Mouse (Mus musculus) limb, embryonic 13.5 days (tissue): ENCODE measurements around the gene Ext2. TPM values are rescaled to one million over a fixed set of nuclear protein-coding genes. Genes with fewer than 3 reads are reported as not detected.
A peak's percentile ranks its signal among the peaks of the same experiment; 100 is the strongest.

Source experiments
- ATAC-seq: fragments of 200-750 bp; cut with Nextera tagmentation; 2 replicates; pipeline ENCODE4 v1.8.0; 2017; ENCODE audit warnings: low read depth, moderate number of reproducible peaks, moderate TSS enrichment; ENCODE audit not compliant: low FRiP score
- H3K27ac ChIP-seq: fragments of 300-500 bp; sonication (generic); 2 replicates; pipeline ENCODE4 v1.5.1; 2015; ENCODE audit warnings: inconsistent platforms, mild to moderate bottlenecking, moderate library complexity
- H3K27me3 ChIP-seq: fragments of 300-500 bp; sonication (generic); 2 replicates; pipeline ENCODE4 v1.6.1; 2015; ENCODE audit warnings: mild to moderate bottlenecking, inconsistent platforms
- H3K36me3 ChIP-seq: fragments of 300-500 bp; sonication (generic); 2 replicates; pipeline ENCODE4 v1.6.1; 2015; ENCODE audit warnings: inconsistent platforms, mild to moderate bottlenecking, moderate library complexity
- H3K4me1 ChIP-seq: fragments of 300-500 bp; sonication (generic); 2 replicates; pipeline ENCODE4 v1.6.1; 2015; ENCODE audit warnings: inconsistent platforms
- H3K4me2 ChIP-seq: fragments of 300-500 bp; sonication (generic); replicated peaks from 2 replicates; pipeline ENCODE4 v1.6.1; 2015; ENCODE audit warnings: inconsistent platforms, mild to moderate bottlenecking, moderate library complexity
- H3K4me3 ChIP-seq: fragments of 300-500 bp; sonication (generic); 2 replicates; pipeline ENCODE4 v1.5.1; 2015; ENCODE audit warnings: moderate library complexity, mild to moderate bottlenecking, inconsistent platforms
- H3K9ac ChIP-seq: fragments of 300-500 bp; sonication (generic); 2 replicates; pipeline ENCODE4 v1.6.1; 2015; ENCODE audit warnings: mild to moderate bottlenecking, inconsistent platforms
- H3K9me3 ChIP-seq: fragments of 300-500 bp; sonication (generic); 2 replicates; pipeline ENCODE4 v1.6.1; 2016; ENCODE audit warnings: inconsistent platforms
- WGBS: fragments of 180-500 bp; shearing (Covaris S2); methylation state at CpG from one replicate; pipeline ENCODE4 v1.1.7; 2015; 5-methylcytosine and 5-hydroxymethylcytosine counted together
- polyA plus RNA-seq: library from polyadenylated mRNA; unstranded; fragments of >200 nt; fragmentation: Nextera tagmentation; extraction: Ambion mirVana; gene quantifications from 2 replicates; pipeline ENCODE4 v1.2.1, GENCODE M21; 2015

The Ext2 gene
- polyA plus RNA-seq, 1 experiment from 2014 or later = 104 TPM

DNA sequence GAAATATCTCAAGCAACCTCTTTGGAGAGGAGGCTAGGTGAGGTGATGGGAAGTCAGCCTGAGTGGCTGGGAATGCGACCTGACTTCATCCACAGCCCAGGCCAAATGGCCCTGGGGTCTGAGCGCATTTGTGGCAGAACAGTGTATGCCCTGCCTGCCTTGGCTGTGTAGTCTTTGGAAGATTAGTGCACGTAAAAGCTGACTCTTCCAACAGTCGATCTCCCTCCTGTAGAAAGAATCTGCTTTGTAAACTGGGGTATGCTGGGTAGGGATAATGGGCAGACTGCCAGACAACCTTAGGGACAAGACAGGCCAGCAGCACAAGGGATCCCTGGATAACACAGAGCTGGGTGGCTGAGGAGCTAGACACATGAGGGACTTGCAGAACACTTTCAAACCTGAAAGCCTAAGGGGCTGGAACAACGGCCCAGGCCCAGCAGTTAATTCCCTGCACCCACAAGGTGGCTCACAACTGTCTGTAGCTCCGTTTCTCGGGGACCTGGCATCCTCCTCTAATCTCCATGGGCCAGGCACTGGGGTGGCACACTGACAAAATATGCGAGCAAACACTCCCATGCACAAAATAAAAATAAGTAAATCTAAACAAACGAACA lies 38.3 kb downstream of the Ext2 start:
- H3K27ac ChIP-seq = no peak overlapping the region
- H3K36me3 ChIP-seq = peaks cover 26% of the 10 kb centered on the region
- H3K9me3 ChIP-seq = no peaks in the 10 kb centered on the region
- peaks cover 46% of the 10 kb centered on the region for H3K4me1 ChIP-seq
- no peak overlapping the region for H3K4me2 ChIP-seq
- no peak overlapping the region for H3K4me3 ChIP-seq
- no peak for ATAC-seq
- H3K9ac ChIP-seq = no peak overlapping the region
- 65% methylated on average over 9 of the region's 9 CpGs for WGBS
- peaks cover 24% of the 10 kb centered on the region for H3K27me3 ChIP-seq

DNA sequence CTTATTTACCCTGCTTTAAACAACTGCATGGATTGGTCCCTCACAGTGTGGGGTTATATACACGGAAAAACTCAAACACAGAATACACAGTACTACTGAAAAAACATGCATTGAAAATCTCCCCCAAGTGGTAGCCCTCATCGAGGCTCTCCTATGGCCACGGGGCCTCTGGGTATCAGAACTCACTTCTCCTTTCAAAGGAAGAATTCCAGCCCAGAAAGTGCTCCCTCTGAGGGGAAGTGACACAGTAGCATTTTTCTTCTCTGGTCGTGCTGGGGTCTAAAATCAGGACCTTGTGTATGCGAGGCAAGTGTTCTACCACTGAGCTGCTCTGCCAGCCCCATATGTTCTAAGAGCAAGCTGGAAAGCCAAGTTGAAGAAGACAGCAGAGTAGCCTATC lies 39.7 kb downstream of the Ext2 start:
- peaks cover 52% of the 10 kb centered on the region for H3K4me1 ChIP-seq
- ATAC-seq = peak; percentile 34; the same call in 1 of the 2 replicates
- peaks cover 24% of the 10 kb centered on the region for H3K27me3 ChIP-seq
- 0 out of 2 replicates have a peak overlapping the region, but pooled peaks have one; percentile 6 for H3K27ac ChIP-seq
- no peak overlapping the region for H3K4me2 ChIP-seq
- H3K4me3 ChIP-seq = no peak overlapping the region
- no peaks in the 10 kb centered on the region for H3K9me3 ChIP-seq
- WGBS = 49% methylated on average over 5 of the region's 5 CpGs
- no peak overlapping the region for H3K9ac ChIP-seq
- H3K36me3 ChIP-seq = peaks cover 14% of the 10 kb centered on the region

DNA sequence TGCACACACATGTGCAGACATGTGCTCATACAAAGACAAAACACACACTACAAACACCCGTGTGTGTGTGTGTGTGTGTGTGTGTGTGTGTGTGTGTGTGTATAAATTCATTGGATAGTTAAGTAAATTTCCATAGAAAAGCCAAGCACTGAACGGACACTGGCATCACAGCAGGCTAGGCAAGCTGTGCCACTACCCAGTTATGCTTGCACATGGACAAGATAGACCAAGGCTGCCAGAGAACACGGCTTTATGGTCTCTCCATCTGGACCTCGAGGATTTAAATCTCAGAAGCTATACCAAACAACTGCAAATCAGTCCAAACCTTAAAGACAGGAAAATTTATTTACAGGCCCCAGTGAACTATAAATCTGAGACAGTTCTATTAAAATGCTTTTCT lies 40.2 kb downstream of the Ext2 start:
- Histone ChIP-seq H3K4me3 (no peak overlapping the region), H3K27me3 (peaks cover 24% of the 10 kb centered on the region), H3K36me3 (peaks cover 9% of the 10 kb centered on the region), H3K9ac (no peak overlapping the region), H3K9me3 (no peaks in the 10 kb centered on the region), H3K4me2 (no peak overlapping the region), H3K27ac (no peak overlapping the region), H3K4me1 (peaks cover 53% of the 10 kb centered on the region)
- no peak for ATAC-seq
- WGBS = 59% methylated on average over 4 of the region's 4 CpGs

DNA sequence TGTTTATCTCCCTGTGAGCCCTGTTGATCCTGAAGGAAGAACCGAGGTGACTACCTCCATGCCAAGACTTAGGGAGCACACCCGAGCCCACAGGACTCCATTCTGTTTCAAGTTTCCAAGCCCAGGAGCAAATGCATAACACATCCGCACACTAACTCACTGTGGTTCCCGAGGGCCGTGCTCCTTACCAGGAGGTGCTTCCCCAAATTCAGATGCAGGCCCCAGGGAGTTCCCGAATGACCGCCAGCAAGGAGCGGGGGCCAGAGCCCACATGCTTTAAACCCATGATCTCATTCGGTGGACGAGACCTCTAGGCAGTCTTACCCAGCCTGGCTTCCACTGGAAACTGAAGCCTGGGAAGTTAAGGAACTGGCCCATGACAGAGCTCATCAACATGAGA lies 41.8 kb downstream of the Ext2 start:
- Histone ChIP-seq H3K36me3 (peaks cover 6% of the 10 kb centered on the region; the same call in 1 of the 2 replicates), H3K4me2 (no peak overlapping the region), H3K9me3 (no peaks in the 10 kb centered on the region), H3K4me3 (no peak overlapping the region), H3K9ac (no peak overlapping the region), H3K4me1 (peaks cover 63% of the 10 kb centered on the region), H3K27me3 (peaks cover 34% of the 10 kb centered on the region), H3K27ac (no peak overlapping the region)
- WGBS = 50% methylated on average over 10 of the region's 10 CpGs
- ATAC-seq = no peak

DNA sequence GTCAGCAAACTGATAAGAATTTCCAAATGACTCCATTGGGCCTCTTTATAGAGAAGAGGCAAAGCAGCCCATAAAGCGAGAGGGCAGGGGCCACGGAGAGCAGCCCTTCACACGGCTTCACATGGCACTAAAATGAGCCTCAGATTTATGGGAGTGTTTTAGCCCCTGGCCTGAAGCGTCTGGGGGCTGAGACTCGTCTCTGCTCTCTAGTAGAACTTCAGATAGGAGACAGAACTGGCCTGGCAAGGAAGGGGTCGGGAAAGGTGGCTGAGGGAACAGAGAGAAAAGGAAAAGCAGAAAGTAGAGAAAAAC lies 42.5 kb downstream of the Ext2 start:
- ATAC-seq = no peak
- no peak overlapping the region for H3K9ac ChIP-seq
- no peak overlapping the region for H3K27ac ChIP-seq
- H3K36me3 ChIP-seq = peaks cover 6% of the 10 kb centered on the region; the same call in 1 of the 2 replicates
- H3K4me2 ChIP-seq = 0 out of 2 replicates have a peak overlapping the region, but pooled peaks have one; percentile 3
- H3K27me3 ChIP-seq = peaks cover 33% of the 10 kb centered on the region
- no peak overlapping the region for H3K4me3 ChIP-seq
- WGBS = 13% methylated on average over 6 of the region's 6 CpGs
- H3K9me3 ChIP-seq = no peaks in the 10 kb centered on the region
- H3K4me1 ChIP-seq = peaks cover 68% of the 10 kb centered on the region

DNA sequence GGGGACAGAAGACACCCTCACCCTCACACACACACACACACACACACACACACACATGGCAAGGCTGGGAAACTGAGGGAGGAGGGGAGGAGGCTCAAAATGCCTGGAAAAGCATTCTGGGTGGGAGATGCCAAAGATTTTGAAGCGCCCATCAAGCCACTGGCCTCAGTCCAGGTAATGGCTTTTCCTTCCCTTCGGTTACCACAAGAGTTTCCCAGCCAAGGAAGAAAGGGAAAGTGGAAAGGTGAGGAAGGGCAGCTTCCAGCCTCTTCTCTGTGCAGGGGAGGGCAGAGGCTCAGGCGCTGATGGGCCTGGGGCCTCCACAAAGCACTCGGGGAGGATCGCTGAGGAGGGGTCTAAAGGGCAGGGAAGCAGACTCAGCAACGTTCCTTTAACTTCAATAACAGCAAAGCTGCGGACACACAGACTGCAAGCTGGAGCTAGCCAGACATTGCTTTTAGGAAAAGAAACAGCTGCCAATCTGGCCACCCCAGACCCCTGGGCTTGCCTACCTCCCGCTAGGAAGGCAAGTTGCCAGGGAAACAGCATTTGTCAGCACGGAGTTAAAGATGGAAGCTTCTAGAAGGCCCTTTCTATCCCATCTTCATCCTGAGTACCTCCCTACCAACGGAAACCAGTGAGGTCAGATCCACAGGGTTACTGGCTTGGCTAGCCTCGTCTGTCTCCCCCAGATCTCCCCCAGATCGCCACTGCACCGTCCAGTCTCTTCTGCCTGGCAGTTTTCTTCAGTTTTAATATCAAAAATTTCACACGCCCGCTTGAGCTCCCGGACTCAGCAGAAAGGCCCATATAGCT lies 43.1 kb downstream of the Ext2 start:
- H3K9ac ChIP-seq = peak overlapping the region; percentile 14; the same call in 1 of the 2 replicates
- no peak overlapping the region for H3K27ac ChIP-seq
- H3K27me3 ChIP-seq = peaks cover 33% of the 10 kb centered on the region
- WGBS = 21% methylated on average over 16 of the region's 16 CpGs
- peaks cover 74% of the 10 kb centered on the region for H3K4me1 ChIP-seq
- no peak for ATAC-seq
- 0 out of 2 replicates have a peak overlapping the region, but pooled peaks have one; percentile 3 for H3K4me2 ChIP-seq
- H3K36me3 ChIP-seq = 0 out of 2 replicates have a peak, but pooled peaks cover 6% of the 10 kb centered on the region
- no peak overlapping the region for H3K4me3 ChIP-seq
- no peaks in the 10 kb centered on the region for H3K9me3 ChIP-seq

DNA sequence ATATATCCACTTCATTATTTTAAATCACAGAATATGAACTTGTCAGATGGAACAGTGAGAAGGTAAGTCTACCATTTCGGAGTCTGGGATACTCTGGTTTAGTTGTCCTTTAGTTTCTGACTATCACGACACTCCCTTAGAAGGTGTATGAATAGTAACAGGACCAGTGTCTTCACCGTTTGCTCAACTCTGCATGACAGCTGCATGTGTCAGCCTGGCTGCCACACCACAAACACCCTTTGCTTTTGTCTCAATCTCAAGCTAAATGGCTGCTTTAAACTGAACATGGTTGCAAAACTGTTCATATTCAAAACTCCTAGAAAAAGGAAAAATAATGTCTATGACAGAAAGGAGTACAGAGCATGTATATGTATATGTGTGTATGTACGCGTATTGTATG lies 43.8 kb downstream of the Ext2 start:
- 86% methylated on average over 5 of the region's 5 CpGs for WGBS

DNA sequence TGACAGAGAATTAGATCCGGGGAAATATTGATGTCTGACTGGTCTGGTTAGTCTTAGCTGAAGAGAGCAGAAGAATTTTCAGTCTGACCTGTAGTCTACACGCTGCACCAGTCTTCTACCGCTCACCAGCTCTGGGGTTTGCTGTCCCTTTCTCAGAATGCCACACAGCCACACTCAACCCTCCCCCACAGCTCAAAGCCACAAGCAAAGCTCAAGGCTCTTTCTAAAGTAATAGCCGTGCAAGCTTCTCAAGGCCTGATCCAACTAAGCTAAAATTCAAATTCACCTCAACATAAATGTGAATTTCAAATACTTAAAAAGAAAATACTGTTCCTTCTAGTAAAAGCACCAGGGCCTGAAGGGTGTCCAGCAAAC lies 45.3 kb downstream of the Ext2 start:
- Histone ChIP-seq H3K9ac (no peak overlapping the region), H3K4me3 (no peak overlapping the region), H3K27ac (no peak overlapping the region), H3K36me3 (no peaks in the 10 kb centered on the region), H3K4me2 (no peak overlapping the region), H3K4me1 (peaks cover 88% of the 10 kb centered on the region), H3K27me3 (peaks cover 37% of the 10 kb centered on the region), H3K9me3 (no peaks in the 10 kb centered on the region)
- WGBS = 77% methylated on average over 4 of the region's 4 CpGs
- no peak for ATAC-seq

More for the DNA sequence above, 43.8 kb downstream of the Ext2 start:
- no peak overlapping the region for H3K4me2 ChIP-seq
- H3K27me3 ChIP-seq = peaks cover 34% of the 10 kb centered on the region
- no peak for ATAC-seq
- H3K4me1 ChIP-seq = peaks cover 81% of the 10 kb centered on the region
- H3K4me3 ChIP-seq = no peak overlapping the region
- H3K36me3 ChIP-seq = no peaks in the 10 kb centered on the region
- no peak overlapping the region for H3K27ac ChIP-seq
- H3K9me3 ChIP-seq = no peaks in the 10 kb centered on the region
- H3K9ac ChIP-seq = no peak overlapping the region

DNA sequence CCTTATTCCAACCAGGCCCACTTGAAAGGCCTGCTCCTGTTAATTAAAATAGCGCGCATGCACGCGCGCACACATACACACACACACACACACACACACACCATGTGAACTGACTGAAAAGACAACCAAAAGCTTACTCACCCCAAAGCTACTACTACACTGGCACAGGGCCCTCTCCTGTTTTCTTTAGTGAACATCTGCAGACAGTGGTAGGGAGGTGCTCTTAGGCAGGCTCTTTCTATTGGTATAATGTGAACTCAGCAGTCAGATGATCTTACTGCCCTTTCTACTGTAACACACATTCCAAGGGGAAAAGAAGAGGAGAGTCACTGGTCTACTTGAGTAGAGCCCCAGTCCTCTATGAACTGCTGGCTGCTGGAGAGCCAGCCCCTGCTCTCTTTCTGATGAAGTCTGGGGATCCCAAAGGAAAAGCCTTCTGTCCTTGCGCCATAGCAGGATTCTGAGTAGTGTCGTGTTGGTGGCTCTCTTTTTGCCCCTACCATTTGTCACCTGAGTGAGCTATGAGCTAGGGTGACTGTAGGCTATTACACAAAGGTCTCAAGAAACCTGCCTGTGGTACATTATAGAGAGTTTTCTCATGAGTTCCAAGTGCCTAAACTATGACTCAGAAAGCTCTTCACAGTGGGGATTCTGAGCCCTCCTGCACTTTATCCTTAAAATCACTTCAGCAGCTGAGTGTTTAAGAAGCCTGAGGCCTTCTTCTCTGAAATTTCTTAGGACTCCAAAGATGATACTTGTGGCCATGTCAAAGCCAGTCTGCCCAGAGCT lies 45.9 kb downstream of the Ext2 start:
- ATAC-seq = no peak
- Histone ChIP-seq H3K27me3 (peaks cover 33% of the 10 kb centered on the region), H3K36me3 (no peaks in the 10 kb centered on the region), H3K4me3 (no peak overlapping the region), H3K9ac (no peak overlapping the region), H3K4me1 (peaks cover 88% of the 10 kb centered on the region), H3K9me3 (no peaks in the 10 kb centered on the region), H3K27ac (no peak overlapping the region), H3K4me2 (no peak overlapping the region)
- 58% methylated on average over 7 of the region's 7 CpGs for WGBS

DNA sequence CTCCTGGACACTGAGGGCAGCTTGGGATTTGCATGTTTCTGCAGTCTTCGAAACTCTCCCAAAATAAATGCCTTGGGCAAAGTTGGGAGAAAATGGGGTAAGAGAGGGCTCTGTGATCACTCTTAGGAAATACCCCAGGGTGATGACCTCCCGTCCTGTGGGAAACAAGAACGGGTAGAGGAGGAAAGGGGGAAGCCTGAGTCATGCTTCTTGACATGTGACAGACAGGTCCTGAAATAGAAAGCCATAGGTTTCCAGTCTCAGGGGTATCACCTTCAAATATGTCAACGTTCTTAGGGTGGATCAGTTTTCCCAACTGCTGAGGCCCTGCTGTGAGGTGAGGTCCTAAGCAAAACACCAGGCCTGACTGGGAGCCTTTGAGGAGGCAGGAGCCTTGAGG lies 46.9 kb downstream of the Ext2 start:
- H3K27ac ChIP-seq = no peak overlapping the region
- 47% methylated on average over 4 of the region's 4 CpGs for WGBS
- no peaks in the 10 kb centered on the region for H3K36me3 ChIP-seq
- no peak overlapping the region; the same call in 1 of the 2 replicates for H3K9ac ChIP-seq
- no peak overlapping the region for H3K4me3 ChIP-seq
- no peak overlapping the region for H3K4me2 ChIP-seq
- peaks cover 89% of the 10 kb centered on the region for H3K4me1 ChIP-seq
- ATAC-seq = no peak
- H3K9me3 ChIP-seq = no peaks in the 10 kb centered on the region
- peaks cover 31% of the 10 kb centered on the region for H3K27me3 ChIP-seq

DNA sequence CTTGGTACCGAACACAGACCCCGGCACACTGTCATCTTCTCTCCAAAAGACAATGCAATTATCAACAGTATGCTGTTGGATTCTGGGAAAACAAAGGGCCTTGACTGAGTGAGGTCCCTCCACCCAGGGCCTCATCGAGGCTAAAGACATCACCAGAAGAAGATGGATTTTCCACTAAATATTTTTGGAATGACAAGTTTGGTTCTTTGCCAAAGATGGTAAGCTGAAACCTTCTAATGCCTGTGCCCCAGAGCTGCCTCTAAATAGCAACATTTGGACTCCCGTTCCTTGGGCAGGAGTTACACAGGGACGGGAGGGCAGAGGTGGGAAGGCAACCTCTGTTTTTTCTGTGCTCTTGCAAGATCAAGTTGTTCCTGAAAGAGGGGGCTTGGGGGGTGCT lies 47.4 kb downstream of the Ext2 start:
- Histone ChIP-seq H3K9ac (no peak overlapping the region; the same call in 1 of the 2 replicates), H3K4me2 (no peak overlapping the region), H3K27me3 (peaks cover 36% of the 10 kb centered on the region), H3K4me1 (peaks cover 89% of the 10 kb centered on the region), H3K27ac (no peak overlapping the region), H3K9me3 (no peaks in the 10 kb centered on the region), H3K4me3 (no peak overlapping the region), H3K36me3 (no peaks in the 10 kb centered on the region)
- no peak for ATAC-seq
- WGBS = 52% methylated on average over 5 of the region's 5 CpGs

DNA sequence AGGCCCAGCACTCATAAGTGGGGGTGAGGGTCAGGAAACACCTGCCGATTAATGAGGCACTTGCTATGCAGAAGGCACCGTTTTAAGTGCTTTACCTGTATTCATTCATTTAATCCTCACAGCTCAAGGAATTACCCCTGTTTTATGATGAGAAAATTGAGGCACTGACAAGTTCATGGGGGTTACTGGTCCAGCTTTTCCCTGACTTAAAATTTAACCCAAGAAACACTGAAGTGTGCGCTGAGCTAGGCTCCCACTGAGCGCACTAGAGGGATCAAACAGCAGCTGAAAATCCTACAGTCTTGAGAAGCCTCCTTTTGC lies 49.6 kb downstream of the Ext2 start:
- no peaks in the 10 kb centered on the region for H3K9me3 ChIP-seq
- ATAC-seq = no peak
- H3K36me3 ChIP-seq = peaks cover 9% of the 10 kb centered on the region
- H3K4me2 ChIP-seq = peak overlapping the region; percentile 35
- H3K27ac ChIP-seq = peak overlapping the region; percentile 79; the same call in 1 of the 2 replicates
- H3K4me3 ChIP-seq = no peak overlapping the region
- no peak overlapping the region for H3K9ac ChIP-seq
- H3K4me1 ChIP-seq = peaks cover 73% of the 10 kb centered on the region
- WGBS = 10% methylated on average over 4 of the region's 4 CpGs
- peaks cover 39% of the 10 kb centered on the region for H3K27me3 ChIP-seq
